Mouse (Mus musculus): Measurements from ENCODE around the gene Cdhr3. TPM values are rescaled to one million over a fixed set of nuclear protein-coding genes. Genes with fewer than 3 reads are reported as not detected.

Gene Cdhr3
- not detected for polyA plus RNA-seq (2014; fragmentation: Illumina TruSeq; extraction: RNeasy Lipid Tissue Mini Kit (QIAGEN cat#74804); ENCODE audit: low replicate concordance)

DNA sequence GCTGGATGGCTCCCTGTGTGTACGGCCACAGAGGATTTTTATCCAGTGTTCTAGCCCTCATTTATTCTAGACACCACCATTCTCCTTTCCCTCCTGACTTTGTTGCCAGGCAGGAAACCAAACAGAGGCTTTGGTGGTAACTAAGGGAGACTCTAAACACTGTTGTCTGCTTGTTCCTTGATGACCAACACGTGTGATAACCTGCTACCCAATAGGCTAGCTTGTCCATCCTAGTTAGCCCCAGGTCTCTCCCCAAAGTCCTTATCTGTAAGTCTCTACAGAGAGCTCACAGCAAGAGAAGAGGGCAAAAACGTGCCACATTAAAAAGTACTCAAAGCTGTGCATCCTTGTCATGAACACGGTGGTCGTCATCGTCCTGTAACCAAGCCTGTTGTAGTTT is at the start of gene Cdhr3:
TSS of gene Cdhr3 (minus strand) at position 101 of the 400 bp plus-strand sequence.

Other genes starting within 250 kb of the Cdhr3 start
- 328 TPM for gene Sypl, start 139.0 kb downstream of the Cdhr3 start, polyA plus RNA-seq (2014; fragmentation: Illumina TruSeq; extraction: RNeasy Lipid Tissue Mini Kit (QIAGEN cat#74804); ENCODE audit: low replicate concordance)
- gene Atxn7l1, start 54.8 kb upstream of the Cdhr3 start, polyA plus RNA-seq (2014; fragmentation: Illumina TruSeq; extraction: RNeasy Lipid Tissue Mini Kit (QIAGEN cat#74804); ENCODE audit: low replicate concordance) = 21.5 TPM

Measured in small intestine, adult 10 weeks (tissue).